In genomic region chr13:43579740-43580139, GRCm38 (mm10) we compare ENCODE assay signal across 8 mouse cellular contexts. TPM values are rescaled to one million over a fixed set of nuclear protein-coding genes. Genes with fewer than 3 reads are reported as not detected.
DNase-seq lines count a peak whose midpoint lies in the region; ATAC-seq and TF ChIP-seq lines count a peak whose summit lies in the region.

No protein-coding gene starts in this region.

- no peaks in the 10 kb centered on the region for H3K36me3 ChIP-seq in G1E (replicated peaks)
- no peaks in the 10 kb centered on the region for H3K36me3 ChIP-seq in neural tube, embryonic 11.5 days (ENCODE audit: control insufficient read depth, insufficient read depth, low read length)

- ATAC-seq in G1E (ENCODE audit: extremely low read depth, insufficient number of reproducible peaks, low FRiP score, poor library complexity, severe bottlenecking) = no peak
- no peak for ATAC-seq in neural tube, embryonic 11.5 days (ENCODE audit: insufficient read depth, low FRiP score, low TSS enrichment)
- ATAC-seq in activated CD4-positive, CD25-positive, alpha-beta regulatory T cell, adult 4 months = no peak

- peak; percentile 68 to 71 for DNase-seq in layer of hippocampus, postnatal 10 days (ENCODE audit: low spot score in 2 of 2)
- no peak for DNase-seq in layer of hippocampus, adult 8-10 months (ENCODE audit: low spot score in 2 of 2)
- DNase-seq in G1E (ENCODE audit: low spot score) = peak; percentile 22
- DNase-seq in cerebellum, adult 11-12 months = peak; percentile 60
- DNase-seq in frontal cortex, postnatal 25 days (ENCODE audit: low spot score in 2 of 2) = peak; percentile 35 to 36
- DNase-seq in layer of hippocampus, postnatal 25 days (ENCODE audit: extremely low spot score in 1 of 2, low spot score in 1 of 2) = peak; percentile 39 to 69
- DNase-seq in neural tube, embryonic 11.5 days (ENCODE audit: low spot score) = peak; percentile 60

- H3K4me3 ChIP-seq in G1E (ENCODE audit: low read depth, low read length) = no peak overlapping the region
- H3K4me3 ChIP-seq in neural tube, embryonic 11.5 days (ENCODE audit: low read depth, low read length) = no peak overlapping the region

- H3K4me1 ChIP-seq in G1E (ENCODE audit: insufficient read depth, low read depth, low read length) = peaks cover 2% of the 10 kb centered on the region; the same call in 1 of the 2 replicates
- no peaks in the 10 kb centered on the region for H3K4me1 ChIP-seq in neural tube, embryonic 11.5 days (ENCODE audit: control insufficient read depth, insufficient read depth, low read length)

- no peak overlapping the region for H3K9ac ChIP-seq in neural tube, embryonic 11.5 days (ENCODE audit: low read length)

- no peak overlapping the region for H3K27ac ChIP-seq in neural tube, embryonic 11.5 days (ENCODE audit: low read depth, low read length)

- H3K4me2 ChIP-seq in neural tube, embryonic 11.5 days (ENCODE audit: low read depth) = no peak overlapping the region

- peaks cover 6% of the 10 kb centered on the region for H3K27me3 ChIP-seq in G1E (ENCODE audit: insufficient read depth, low read length)
- no peaks in the 10 kb centered on the region for H3K27me3 ChIP-seq in neural tube, embryonic 11.5 days (ENCODE audit: control insufficient read depth, insufficient read depth, low read length)

- no peaks in the 10 kb centered on the region for H3K9me3 ChIP-seq in G1E (replicated peaks)
- H3K9me3 ChIP-seq in neural tube, embryonic 11.5 days (ENCODE audit: control insufficient read depth, low read length) = no peaks in the 10 kb centered on the region

- WGBS in neural tube, embryonic 11.5 days = 24% methylated on average over 18 of the region's 18 CpGs

- TF ChIP-seq CTCF in G1E (IDR thresholded peaks at IDR 0.05; ENCODE audit: low read depth, low read length) = peak; percentile 53; the same call in 1 of the 2 replicates

RNA-seq across cellular contexts. Expression of gene Mcur1, which starts 19.7 kb away (rescaled TPM):
- total RNA-seq in layer of hippocampus, postnatal 10 days (2021) = 10 to 100 TPM; 19.8 TPM
- total RNA-seq in layer of hippocampus, adult 8-10 months (2022) = 10 to 100 TPM; 21.4 to 34.0 (median 27.0) TPM
- total RNA-seq in G1E (2014; fragmentation: Nextera tagmentation) = 18.9 and 22.3 TPM in 2 replicates
- total RNA-seq in G1E (2017) = 14.8 and 16.6 TPM in 2 replicates
- 8.2 and 9.6 TPM in 2 replicates for polyA plus RNA-seq in G1E (2012)
- 10 to 100 TPM; 19.2 to 22.5 TPM for total RNA-seq in layer of hippocampus, postnatal 25 days (2021)
- 10.5 and 14.7 TPM in 2 replicates for polyA plus RNA-seq in neural tube, embryonic 11.5 days (2014; fragmentation: Nextera tagmentation; extraction: Ambion mirVana)
- 10 to 100 TPM; 11.0 to 11.2 TPM for polyA plus RNA-seq in activated CD4-positive, CD25-positive, alpha-beta regulatory T cell, adult 4 months (2017; shearing (Covaris generic))

RNA-seq across cellular contexts. Expression of gene Rnf182, which starts 35.8 kb away (rescaled TPM):
- 10 to 100 TPM; 33.4 to 37.8 TPM for total RNA-seq in layer of hippocampus, postnatal 10 days (2021)
- total RNA-seq in layer of hippocampus, adult 8-10 months (2022) = 10 to 100 TPM; 27.6 to 38.1 (median 32.3) TPM
- total RNA-seq in G1E (2014; fragmentation: Nextera tagmentation) (not detected in 2 replicates), G1E (2017) (0.05 and 0.06 TPM in 2 replicates)
- polyA plus RNA-seq in G1E (2012) = not detected in 2 replicates
- 10 to 100 TPM; 35.6 to 36.4 TPM for total RNA-seq in layer of hippocampus, postnatal 25 days (2021)
- 5.2 and 6.3 TPM in 2 replicates for polyA plus RNA-seq in neural tube, embryonic 11.5 days (2014; fragmentation: Nextera tagmentation; extraction: Ambion mirVana)
- under 1 TPM in 1 of 2 experiments, not detected in 1; 0.86 TPM for polyA plus RNA-seq in activated CD4-positive, CD25-positive, alpha-beta regulatory T cell, adult 4 months (2017; shearing (Covaris generic))

Comparison
In these comparisons a context has a peak if more than half of its experiments do, and no peak if none do; other contexts are left out.
1. DNase-seq: peak in layer of hippocampus, postnatal 10 days (2 of 2), G1E (single experiment), cerebellum, adult 11-12 months (single experiment), frontal cortex, postnatal 25 days (2 of 2), layer of hippocampus, postnatal 25 days (2 of 2) and neural tube, embryonic 11.5 days (single experiment); none in layer of hippocampus, adult 8-10 months (0 of 2).
2. RNA of gene Rnf182, which starts 35.8 kb away (total RNA-seq): 33.4 to 37.8 TPM in layer of hippocampus, postnatal 10 days, 35.6 to 36.4 TPM in layer of hippocampus, postnatal 25 days and 27.6 to 38.1 TPM in layer of hippocampus, adult 8-10 months; 0.05 to 0.06 TPM in G1E; every median in the first group is over 10 times any median in the second.